Mouse (Mus musculus): ENCODE results near the gene Cdh18. TPM values are rescaled to one million over a fixed set of nuclear protein-coding genes. Genes with fewer than 3 reads are reported as not detected.
"Not testable (repeated sequence)": the region's sequence is repeated elsewhere in the genome, so short reads cannot be mapped to it uniquely, and the experiment has no call there.

Cdh18 gene
- polyA plus RNA-seq, 1 experiment from 2014 or later = 0.12 TPM

- Histone ChIP-seq H3K4me3 (no peak overlapping the region), H3K36me3 (no peaks in the 10 kb centered on the region), H3K27me3 (replicated peaks) (no peaks in the 10 kb centered on the region), H3K27ac (no peak overlapping the region), H3K9me3 (replicated peaks) (no peaks in the 10 kb centered on the region), H3K9ac (no peak overlapping the region), H3K4me2 (no peak overlapping the region), H3K4me1 (no peaks in the 10 kb centered on the region)
- WGBS (ENCODE audit: insufficient replicate concordance) = 62% methylated on average over 5 of the region's 5 CpGs
- ATAC-seq = no peak
Measured at GRCm38 (mm10) chr15:23096601-23097000, 547.8 kb downstream of the Cdh18 start.

GRCm38 (mm10) chr15:23104668-23105380, 556.0 kb downstream of the Cdh18 start:
- Histone ChIP-seq H3K9ac (no peak overlapping the region), H3K4me2 (no peak overlapping the region), H3K36me3 (no peaks in the 10 kb centered on the region), H3K4me1 (no peaks in the 10 kb centered on the region), H3K9me3 (replicated peaks) (no peaks in the 10 kb centered on the region), H3K27ac (no peak overlapping the region), H3K4me3 (no peak overlapping the region), H3K27me3 (replicated peaks) (no peaks in the 10 kb centered on the region)
- WGBS (ENCODE audit: insufficient replicate concordance) = 38% methylated on average over 5 of the region's 5 CpGs
- no peak for ATAC-seq

- no peak overlapping the region for H3K4me2 ChIP-seq
- H3K36me3 ChIP-seq = no peaks in the 10 kb centered on the region
- 67% methylated on average over 6 of the region's 6 CpGs for WGBS (ENCODE audit: insufficient replicate concordance)
- H3K4me3 ChIP-seq = no peak overlapping the region
- no peaks in the 10 kb centered on the region for H3K4me1 ChIP-seq
- ATAC-seq = no peak
- H3K9me3 ChIP-seq (replicated peaks) = no peaks in the 10 kb centered on the region
- H3K27me3 ChIP-seq (replicated peaks) = no peaks in the 10 kb centered on the region
- no peak overlapping the region for H3K27ac ChIP-seq
- no peak overlapping the region for H3K9ac ChIP-seq
Measured at GRCm38 (mm10) chr15:23134950-23135715, 586.3 kb downstream of the Cdh18 start.

- no peak for ATAC-seq
- H3K36me3 ChIP-seq = no peaks in the 10 kb centered on the region
- H3K4me1 ChIP-seq = no peaks in the 10 kb centered on the region
- H3K27me3 ChIP-seq (replicated peaks) = no peaks in the 10 kb centered on the region
- H3K9me3 ChIP-seq (replicated peaks) = no peaks in the 10 kb centered on the region
- H3K9ac ChIP-seq = no peak overlapping the region
- H3K4me2 ChIP-seq = no peak overlapping the region
- 58% methylated on average over 3 of the region's 3 CpGs for WGBS (ENCODE audit: insufficient replicate concordance)
- no peak overlapping the region for H3K4me3 ChIP-seq
- no peak overlapping the region for H3K27ac ChIP-seq
Measured at GRCm38 (mm10) chr15:23136971-23137370, 588.1 kb downstream of the Cdh18 start.

GRCm38 (mm10) chr15:23142907-23143306, 594.1 kb downstream of the Cdh18 start:
- ATAC-seq; H3K4me1 ChIP-seq; H3K4me3 ChIP-seq; H3K4me2 ChIP-seq; H3K27me3 ChIP-seq (replicated peaks); H3K27ac ChIP-seq; H3K9ac ChIP-seq; H3K36me3 ChIP-seq; H3K9me3 ChIP-seq (replicated peaks): not testable (repeated sequence)
- WGBS (ENCODE audit: insufficient replicate concordance) = no CpG with 5 or more reads among the region's 1 CpGs

- Histone ChIP-seq H3K4me1 (no peaks in the 10 kb centered on the region), H3K27me3 (replicated peaks) (no peaks in the 10 kb centered on the region), H3K9ac (no peak overlapping the region), H3K9me3 (replicated peaks) (no peaks in the 10 kb centered on the region), H3K27ac (no peak overlapping the region), H3K36me3 (no peaks in the 10 kb centered on the region), H3K4me3 (no peak overlapping the region), H3K4me2 (no peak overlapping the region)
- ATAC-seq = no peak
- WGBS (ENCODE audit: insufficient replicate concordance) = 58% methylated on average over 2 of the region's 2 CpGs
Measured at GRCm38 (mm10) chr15:23155883-23156282, 607.1 kb downstream of the Cdh18 start.

- no peak overlapping the region for H3K4me2 ChIP-seq
- no peaks in the 10 kb centered on the region for H3K36me3 ChIP-seq
- no peaks in the 10 kb centered on the region for H3K4me1 ChIP-seq
- H3K9me3 ChIP-seq (replicated peaks) = no peaks in the 10 kb centered on the region
- no peak overlapping the region for H3K27ac ChIP-seq
- no peak overlapping the region for H3K4me3 ChIP-seq
- no peak for ATAC-seq
- WGBS (ENCODE audit: insufficient replicate concordance) = 75% methylated on average over 4 of the region's 4 CpGs
- no peaks in the 10 kb centered on the region for H3K27me3 ChIP-seq (replicated peaks)
- no peak overlapping the region for H3K9ac ChIP-seq
Measured at GRCm38 (mm10) chr15:23164869-23165268, 616.0 kb downstream of the Cdh18 start.

- WGBS (ENCODE audit: insufficient replicate concordance) = 66% methylated on average over 5 of the region's 5 CpGs
- Histone ChIP-seq H3K36me3 (no peaks in the 10 kb centered on the region), H3K27ac (no peak overlapping the region), H3K9me3 (replicated peaks) (no peaks in the 10 kb centered on the region), H3K4me2 (no peak overlapping the region), H3K9ac (no peak overlapping the region), H3K4me1 (no peaks in the 10 kb centered on the region), H3K27me3 (replicated peaks) (no peaks in the 10 kb centered on the region), H3K4me3 (no peak overlapping the region)
- no peak for ATAC-seq
Measured at GRCm38 (mm10) chr15:23174623-23175022, 625.8 kb downstream of the Cdh18 start.

GRCm38 (mm10) chr15:23212068-23212467, 663.2 kb downstream of the Cdh18 start:
- Histone ChIP-seq H3K9me3 (replicated peaks) (no peaks in the 10 kb centered on the region), H3K27me3 (replicated peaks) (no peaks in the 10 kb centered on the region), H3K4me2 (no peak overlapping the region), H3K4me3 (no peak overlapping the region), H3K9ac (no peak overlapping the region), H3K4me1 (no peaks in the 10 kb centered on the region), H3K36me3 (no peaks in the 10 kb centered on the region), H3K27ac (no peak overlapping the region)
- no peak for ATAC-seq
- 62% methylated on average over 3 of the region's 3 CpGs for WGBS (ENCODE audit: insufficient replicate concordance)

GRCm38 (mm10) chr15:23230616-23231015, 681.8 kb downstream of the Cdh18 start:
- Histone ChIP-seq H3K4me1 (no peaks in the 10 kb centered on the region), H3K9me3 (replicated peaks) (no peaks in the 10 kb centered on the region), H3K4me2 (no peak overlapping the region), H3K9ac (no peak overlapping the region), H3K27me3 (replicated peaks) (no peaks in the 10 kb centered on the region), H3K27ac (no peak overlapping the region), H3K4me3 (no peak overlapping the region), H3K36me3 (no peaks in the 10 kb centered on the region)
- no peak for ATAC-seq
- whole genome bisulfite sequencing (ENCODE audit: insufficient replicate concordance) = 48% methylated on average over 2 of the region's 2 CpGs

GRCm38 (mm10) chr15:23257751-23258440, 709.1 kb downstream of the Cdh18 start:
- Histone ChIP-seq H3K4me1 (no peaks in the 10 kb centered on the region), H3K9me3 (replicated peaks) (no peaks in the 10 kb centered on the region), H3K9ac (no peak overlapping the region), H3K4me3 (no peak overlapping the region), H3K27ac (no peak overlapping the region), H3K4me2 (no peak overlapping the region), H3K27me3 (replicated peaks) (no peaks in the 10 kb centered on the region), H3K36me3 (no peaks in the 10 kb centered on the region)
- no peak for ATAC-seq
- WGBS (ENCODE audit: insufficient replicate concordance) = 52% methylated on average over 5 of the region's 5 CpGs

- no peak overlapping the region for H3K4me2 ChIP-seq
- no peaks in the 10 kb centered on the region for H3K9me3 ChIP-seq (replicated peaks)
- no peak overlapping the region for H3K27ac ChIP-seq
- no peaks in the 10 kb centered on the region for H3K36me3 ChIP-seq
- 68% methylated on average over 4 of the region's 4 CpGs for WGBS (ENCODE audit: insufficient replicate concordance)
- ATAC-seq = no peak
- no peaks in the 10 kb centered on the region for H3K27me3 ChIP-seq (replicated peaks)
- no peak overlapping the region for H3K4me3 ChIP-seq
- H3K4me1 ChIP-seq = no peaks in the 10 kb centered on the region
- H3K9ac ChIP-seq = no peak overlapping the region
Measured at GRCm38 (mm10) chr15:23278421-23278820, 729.6 kb downstream of the Cdh18 start.
